Mouse (Mus musculus) forebrain, embryonic 16.5 days (tissue): ENCODE data around the gene Zfp423. TPM values are rescaled to one million over a fixed set of nuclear protein-coding genes. Genes with fewer than 3 reads are reported as not detected.

Experiments used
- ATAC-seq: fragments of 200-750 bp; cut with Nextera tagmentation; 2 replicates; pipeline ENCODE4 v1.8.0; 2017; ENCODE audit warnings: mild to moderate bottlenecking, moderate library complexity
- H3K27ac ChIP-seq: fragments of 300-500 bp; sonication (generic); 2 replicates; pipeline ENCODE4 v1.5.1; 2014; ENCODE audit warnings: low read length, control low read depth
- H3K27me3 ChIP-seq: fragments of 300-500 bp; sonication (generic); replicated peaks from 2 replicates; pipeline ENCODE4 v1.6.1; 2014; ENCODE audit warnings: low read length; ENCODE audit not compliant: control insufficient read depth, insufficient read depth
- H3K36me3 ChIP-seq: fragments of 300-500 bp; sonication (generic); 2 replicates; pipeline ENCODE4 v1.6.1; 2014; ENCODE audit not compliant: control insufficient read depth, insufficient read depth
- H3K4me1 ChIP-seq: fragments of 300-500 bp; sonication (generic); replicated peaks from 2 replicates; pipeline ENCODE4 v1.6.1; 2014; ENCODE audit warnings: low read length; ENCODE audit not compliant: control insufficient read depth, insufficient read depth
- H3K4me2 ChIP-seq: fragments of 300-500 bp; sonication (generic); 2 replicates; pipeline ENCODE4 v1.6.1; 2014; ENCODE audit warnings: mild to moderate bottlenecking, low read length, control low read depth
- H3K4me3 ChIP-seq: fragments of 300-500 bp; sonication (generic); replicated peaks from 2 replicates; pipeline ENCODE4 v1.5.1; 2014; ENCODE audit warnings: mild to moderate bottlenecking, low read length, control low read depth
- H3K9ac ChIP-seq: fragments of 300-500 bp; sonication (generic); replicated peaks from 2 replicates; pipeline ENCODE4 v1.6.1; 2014; ENCODE audit warnings: low read depth, low read length, control low read depth
- H3K9me3 ChIP-seq: fragments of 300-500 bp; sonication (generic); 2 replicates; pipeline ENCODE4 v1.6.1; 2016; ENCODE audit warnings: low read length; ENCODE audit not compliant: control insufficient read depth
- WGBS: fragments of 180-500 bp; shearing (Covaris S2); extraction: QIAGEN DNeasy Blood & Tissue Kit; methylation state at CpG from one replicate; pipeline ENCODE4 v1.1.7; 2014; 5-methylcytosine and 5-hydroxymethylcytosine counted together
- polyA plus RNA-seq: library from polyadenylated mRNA; unstranded; fragments of >200 nt; fragmentation: Nextera tagmentation; extraction: Ambion mirVana; gene quantifications from 2 replicates; pipeline ENCODE4 v1.2.1, GENCODE M21; 2015

Zfp423 gene
- polyA plus RNA-seq, 1 experiment from 2014 or later, result 20.6 TPM

DNA sequence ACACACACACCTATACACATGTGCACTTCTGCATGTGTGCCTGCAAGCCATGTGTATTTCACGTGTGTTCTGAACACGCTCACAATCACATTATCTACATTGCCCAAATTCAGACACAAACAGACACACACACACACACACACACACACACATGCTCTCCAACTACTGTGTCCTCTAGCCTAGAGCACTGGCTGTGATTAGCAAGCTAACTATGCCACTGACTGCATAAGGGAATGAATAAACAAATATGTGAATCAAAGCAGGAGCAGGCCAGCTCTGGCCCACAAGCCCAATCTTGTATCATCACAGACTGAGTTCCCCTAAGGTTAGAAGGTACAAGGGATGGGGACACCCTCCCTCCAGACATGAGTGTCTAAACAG, 147.3 kb downstream of the Zfp423 start:
- H3K9me3 ChIP-seq, result no peaks in the 10 kb centered on the region
- 52% methylated on average over 2 of the region's 2 CpGs for WGBS
- H3K27me3 ChIP-seq, result no peaks in the 10 kb centered on the region
- peak overlapping the region; percentile 21; the same call in 1 of the 2 replicates for H3K4me2 ChIP-seq
- H3K36me3 ChIP-seq, result no peaks in the 10 kb centered on the region
- peaks cover 17% of the 10 kb centered on the region for H3K4me1 ChIP-seq
- H3K9ac ChIP-seq, result no peak overlapping the region
- no peak overlapping the region for H3K4me3 ChIP-seq
- ATAC-seq, result peak; percentile 42
- peak overlapping the region; percentile 56 for H3K27ac ChIP-seq

DNA sequence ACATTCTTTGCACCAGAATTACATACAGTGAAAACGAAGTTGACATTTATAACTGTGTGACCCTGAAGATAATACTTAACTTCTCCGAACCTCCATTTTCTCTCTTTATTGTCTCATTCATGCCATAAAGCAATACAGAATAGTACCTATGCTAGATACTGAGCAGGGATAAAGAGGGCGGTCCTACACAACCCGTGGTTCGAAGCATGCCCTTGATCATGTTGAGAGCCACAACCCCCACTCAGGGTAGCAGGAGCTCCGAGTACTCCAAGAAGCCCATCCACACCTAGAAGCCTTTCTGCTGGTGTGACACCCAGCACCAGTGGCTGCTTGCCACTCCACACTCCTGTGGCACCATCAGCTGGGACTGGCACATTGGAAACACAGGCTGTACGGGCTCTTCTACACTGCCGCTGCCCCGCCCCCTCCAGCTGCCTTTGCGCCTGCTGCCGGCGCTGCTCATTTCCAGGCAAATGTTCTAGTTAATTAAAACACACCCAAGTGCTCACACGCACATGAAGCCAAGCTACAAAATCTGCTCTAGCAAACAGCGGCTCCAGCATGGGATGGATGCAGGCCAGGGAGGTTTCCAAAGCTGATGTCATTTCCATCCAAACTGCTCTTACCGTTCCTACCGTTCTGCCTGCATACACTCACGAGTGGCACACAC, 147.9 kb downstream of the Zfp423 start:
- Histone ChIP-seq H3K4me1 (peaks cover 17% of the 10 kb centered on the region), H3K9ac (0 out of 2 replicates have a peak overlapping the region, but pooled peaks have one; percentile 37), H3K4me2 (peak overlapping the region; percentile 21; the same call in 1 of the 2 replicates), H3K27me3 (no peaks in the 10 kb centered on the region), H3K4me3 (no peak overlapping the region), H3K36me3 (no peaks in the 10 kb centered on the region), H3K9me3 (no peaks in the 10 kb centered on the region), H3K27ac (peak overlapping the region; percentile 58)
- peak; percentile 89 for ATAC-seq
- 34% methylated on average over 17 of the region's 17 CpGs for WGBS

DNA sequence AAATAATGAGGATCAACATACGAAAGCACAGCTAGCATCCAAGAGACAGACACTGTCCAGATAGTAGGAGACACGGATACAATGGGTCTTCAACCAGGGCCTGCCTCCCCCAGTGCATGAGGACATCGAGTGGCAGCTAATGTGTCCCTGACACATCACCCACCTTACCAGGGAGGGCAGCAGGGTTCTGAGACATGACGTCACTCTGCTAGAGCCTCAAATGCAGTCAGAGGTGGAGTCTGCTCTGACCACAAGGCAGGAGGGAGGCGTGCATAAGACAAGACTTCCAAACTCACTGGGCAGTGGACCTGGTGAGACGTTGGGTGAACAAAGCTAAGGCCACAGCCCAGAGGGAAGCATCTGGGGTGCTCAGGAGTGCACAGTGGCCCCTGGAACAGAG, 148.6 kb downstream of the Zfp423 start:
- Histone ChIP-seq H3K4me3 (no peak overlapping the region), H3K9ac (no peak overlapping the region), H3K27me3 (no peaks in the 10 kb centered on the region), H3K4me2 (no peak overlapping the region), H3K27ac (no peak overlapping the region), H3K9me3 (no peaks in the 10 kb centered on the region), H3K4me1 (peaks cover 15% of the 10 kb centered on the region), H3K36me3 (no peaks in the 10 kb centered on the region)
- ATAC-seq, result no peak
- WGBS, result 82% methylated on average over 6 of the region's 6 CpGs

DNA sequence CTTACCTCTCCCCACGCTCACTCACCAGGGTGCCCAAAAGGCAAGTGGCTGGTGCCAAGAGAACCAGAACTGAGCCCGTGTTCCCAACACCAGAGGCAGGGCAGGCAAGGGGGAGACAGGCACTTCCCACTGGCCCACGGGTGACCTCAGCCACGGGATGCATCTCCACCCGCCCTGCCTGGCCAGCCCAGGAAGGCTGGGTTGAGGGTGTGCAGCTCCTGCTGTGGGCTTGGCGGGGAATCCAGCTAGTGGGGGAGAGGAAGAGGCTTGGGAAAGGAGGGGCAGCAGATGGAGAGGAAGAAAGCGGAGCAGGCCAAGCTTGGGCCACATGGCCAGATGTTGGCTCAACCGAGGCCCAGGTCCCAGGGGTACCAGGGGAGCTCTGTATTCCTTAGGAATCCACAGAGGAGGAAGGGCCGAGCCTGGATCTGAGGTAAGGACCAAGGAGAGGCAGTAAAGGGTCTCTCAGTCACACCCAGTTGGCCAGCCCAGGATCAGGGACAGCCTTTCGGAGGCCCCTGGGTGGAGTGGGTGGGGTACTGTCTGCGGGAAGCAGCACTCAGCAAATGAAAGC, 155.0 kb downstream of the Zfp423 start:
- Histone ChIP-seq H3K9ac (peak overlapping the region; percentile 12), H3K27me3 (no peaks in the 10 kb centered on the region), H3K27ac (no peak overlapping the region), H3K4me2 (no peak overlapping the region), H3K4me3 (no peak overlapping the region), H3K4me1 (peaks cover 14% of the 10 kb centered on the region; the same call in 1 of the 2 replicates), H3K36me3 (no peaks in the 10 kb centered on the region), H3K9me3 (no peaks in the 10 kb centered on the region)
- no peak for ATAC-seq
- WGBS, result 64% methylated on average over 11 of the region's 11 CpGs

DNA sequence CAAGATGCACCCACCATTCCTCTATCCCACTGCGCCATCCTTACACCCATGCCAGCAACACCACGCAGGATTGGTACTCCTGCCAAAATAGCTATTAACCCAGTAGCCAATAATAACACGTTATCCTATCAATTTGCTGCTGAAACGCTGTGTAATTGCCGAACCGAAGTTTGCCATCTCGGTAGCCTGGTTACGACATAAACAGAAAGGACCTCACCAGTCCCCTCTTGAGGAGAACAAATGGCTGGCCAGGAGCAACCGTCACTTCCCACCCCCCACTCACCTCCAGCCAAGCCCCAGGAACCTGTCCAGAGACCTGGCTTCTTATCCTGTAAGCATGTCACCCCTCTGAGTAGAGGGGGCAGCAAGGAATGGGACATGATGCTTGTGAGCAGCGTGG, 156.0 kb downstream of the Zfp423 start:
- H3K27me3 ChIP-seq, result no peaks in the 10 kb centered on the region
- peaks cover 14% of the 10 kb centered on the region; the same call in 1 of the 2 replicates for H3K4me1 ChIP-seq
- no peak; the same call in 1 of the 2 replicates for ATAC-seq
- no peak overlapping the region for H3K4me3 ChIP-seq
- no peak overlapping the region for H3K9ac ChIP-seq
- H3K4me2 ChIP-seq, result no peak overlapping the region
- H3K9me3 ChIP-seq, result no peaks in the 10 kb centered on the region
- WGBS, result 63% methylated on average over 10 of the region's 10 CpGs
- H3K27ac ChIP-seq, result no peak overlapping the region
- H3K36me3 ChIP-seq, result no peaks in the 10 kb centered on the region

DNA sequence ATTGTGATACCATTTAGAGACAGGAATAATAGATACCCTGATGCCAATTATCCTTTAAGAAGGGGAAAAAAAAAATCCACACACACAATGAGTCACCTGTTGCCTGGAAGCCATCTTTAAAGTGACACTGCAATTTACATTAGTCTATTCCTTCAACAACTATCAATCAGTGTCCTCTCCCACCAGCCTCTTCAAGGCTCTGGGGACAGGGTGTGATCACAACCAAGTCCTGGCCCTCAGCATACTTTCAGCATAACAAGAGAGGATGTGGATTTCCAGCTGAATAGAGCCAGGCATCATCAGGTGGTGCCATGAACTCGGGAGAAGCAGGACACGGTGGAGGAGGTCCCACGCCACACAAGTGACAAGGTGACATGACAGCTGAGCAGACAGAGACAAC, 156.8 kb downstream of the Zfp423 start:
- H3K4me1 ChIP-seq, result peaks cover 14% of the 10 kb centered on the region; the same call in 1 of the 2 replicates
- WGBS, result 62% methylated on average over 3 of the region's 3 CpGs
- H3K4me3 ChIP-seq, result no peak overlapping the region
- no peaks in the 10 kb centered on the region for H3K9me3 ChIP-seq
- no peak overlapping the region for H3K4me2 ChIP-seq
- H3K27me3 ChIP-seq, result no peaks in the 10 kb centered on the region
- H3K9ac ChIP-seq, result no peak overlapping the region
- H3K36me3 ChIP-seq, result no peaks in the 10 kb centered on the region
- ATAC-seq, result no peak
- H3K27ac ChIP-seq, result no peak overlapping the region

DNA sequence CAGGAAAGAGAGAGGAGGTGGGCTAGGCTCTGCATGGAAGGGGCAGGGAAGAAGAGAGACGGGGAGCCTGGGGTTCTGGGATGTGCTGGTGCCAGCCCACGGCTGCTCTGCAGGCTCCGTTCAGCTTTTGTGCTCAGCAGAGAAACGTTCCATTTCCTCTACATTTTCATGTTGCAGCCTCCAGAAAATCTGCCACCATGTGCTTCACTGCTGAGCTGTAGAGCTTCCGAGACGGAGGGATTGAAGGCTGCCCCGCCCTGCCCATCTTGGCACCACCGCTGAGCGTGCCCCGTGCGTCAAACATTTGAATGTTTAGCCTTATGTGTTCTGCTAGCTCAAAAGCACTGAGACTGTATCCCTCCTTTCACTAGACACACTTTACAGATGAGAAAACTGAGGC, 159.3 kb downstream of the Zfp423 start:
- H3K36me3 ChIP-seq, result no peaks in the 10 kb centered on the region
- no peak overlapping the region for H3K4me2 ChIP-seq
- H3K9ac ChIP-seq, result no peak overlapping the region
- no peak overlapping the region for H3K4me3 ChIP-seq
- no peak overlapping the region for H3K27ac ChIP-seq
- H3K9me3 ChIP-seq, result no peaks in the 10 kb centered on the region
- 62% methylated on average over 11 of the region's 11 CpGs for WGBS
- H3K27me3 ChIP-seq, result no peaks in the 10 kb centered on the region
- H3K4me1 ChIP-seq, result peaks cover 14% of the 10 kb centered on the region; the same call in 1 of the 2 replicates
- no peak for ATAC-seq

DNA sequence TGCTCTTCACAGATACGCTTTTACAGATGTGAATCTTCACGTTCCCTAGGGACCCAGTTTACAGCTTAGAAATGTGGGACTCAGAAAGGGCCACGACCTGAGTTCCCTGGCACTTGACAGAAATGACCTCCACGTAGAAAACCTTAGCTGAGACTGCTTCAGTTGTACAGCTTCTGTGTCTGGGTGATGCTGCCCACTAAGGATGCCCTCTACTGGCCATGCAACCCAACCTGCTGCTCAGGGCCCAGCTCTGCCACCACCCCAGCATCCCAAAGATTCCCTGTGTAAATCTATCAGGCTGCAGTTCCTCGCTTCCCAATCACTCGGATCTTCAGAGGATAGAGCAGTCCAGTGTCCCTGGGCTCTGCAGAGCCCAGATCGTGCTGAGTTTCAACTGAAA, 163.2 kb downstream of the Zfp423 start:
- Histone ChIP-seq H3K9me3 (no peaks in the 10 kb centered on the region), H3K9ac (no peak overlapping the region), H3K36me3 (no peaks in the 10 kb centered on the region), H3K4me3 (no peak overlapping the region), H3K27ac (no peak overlapping the region), H3K27me3 (no peaks in the 10 kb centered on the region), H3K4me1 (peaks cover 9% of the 10 kb centered on the region; the same call in 1 of the 2 replicates), H3K4me2 (no peak overlapping the region)
- WGBS, result 69% methylated on average over 7 of the region's 7 CpGs
- ATAC-seq, result no peak

DNA sequence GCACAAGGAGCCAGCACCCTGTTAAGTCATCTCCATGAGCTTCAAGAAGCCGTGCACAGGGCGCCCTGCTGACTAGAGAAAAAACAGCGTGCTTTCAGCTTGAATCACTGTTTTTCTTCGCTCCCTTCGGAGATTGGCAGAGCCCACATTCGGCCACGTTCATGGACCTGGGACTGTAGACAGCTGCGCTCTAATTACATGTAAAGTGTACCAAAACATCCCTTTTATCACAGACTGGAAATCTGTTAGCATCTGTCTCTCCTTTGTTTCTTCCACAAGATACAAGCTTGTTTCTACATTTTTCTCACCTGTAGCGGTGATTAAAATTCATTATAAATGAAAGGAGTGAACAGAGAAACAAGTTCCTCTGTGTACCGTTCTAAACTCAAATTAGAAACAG, 164.8 kb downstream of the Zfp423 start:
- Histone ChIP-seq H3K9me3 (no peaks in the 10 kb centered on the region), H3K27ac (no peak overlapping the region), H3K27me3 (no peaks in the 10 kb centered on the region), H3K9ac (no peak overlapping the region), H3K36me3 (no peaks in the 10 kb centered on the region), H3K4me2 (no peak overlapping the region), H3K4me1 (peaks cover 9% of the 10 kb centered on the region; the same call in 1 of the 2 replicates), H3K4me3 (no peak overlapping the region)
- ATAC-seq, result peak; percentile 62
- WGBS, result 41% methylated on average over 10 of the region's 10 CpGs
